ENCODE assay signal across 8 mouse cellular contexts in genomic region chr13:9093316-9094155, GRCm38 (mm10). TPM values are rescaled to one million over a fixed set of nuclear protein-coding genes. Genes with fewer than 3 reads are reported as not detected.
A peak's percentile ranks its signal among the peaks of the same experiment; 100 is the strongest.
DNase-seq lines count a peak whose midpoint lies in the region; ATAC-seq and TF ChIP-seq lines count a peak whose summit lies in the region.

Larp4b (plus strand) TSS chr13:9093881.

- peaks cover 16% of the 10 kb centered on the region for H3K36me3 ChIP-seq in E14TG2a.4 (ENCODE audit: insufficient read depth, low read length)
- no peaks in the 10 kb centered on the region for H3K36me3 ChIP-seq in forebrain, embryonic 13.5 days (ENCODE audit: poor library complexity, severe bottlenecking)
- no peaks in the 10 kb centered on the region for H3K36me3 ChIP-seq in liver, postnatal 0 days (replicated peaks; ENCODE audit: insufficient read depth, low read length)
- no peaks in the 10 kb centered on the region for H3K36me3 ChIP-seq in neural tube, embryonic 14.5 days (ENCODE audit: control insufficient read depth, insufficient read depth, low read length)

- intact Hi-C loops in heart, postnatal 10 days (cut with DNase I), result loop anchor here (1.0 to 5.0 kb wide), 3 partner anchors 97 to 226 kb away; partner anchors contain the start of genes Gtpbp4 and Idi1

- H3K27ac ChIP-seq in forebrain, embryonic 13.5 days, result peak within 1 kb of the TSS; percentile 87
- peak within 1 kb of the TSS; percentile 100 for H3K27ac ChIP-seq in liver, postnatal 0 days (ENCODE audit: low read depth)
- peak within 1 kb of the TSS; percentile 88 for H3K27ac ChIP-seq in neural tube, embryonic 14.5 days (ENCODE audit: low read depth, low read length)

- H3K4me3 ChIP-seq in E14TG2a.4 (replicated peaks; ENCODE audit: low read length), result peak within 1 kb of the TSS; percentile 99
- H3K4me3 ChIP-seq in forebrain, embryonic 13.5 days, result peak within 1 kb of the TSS; percentile 84
- peak within 1 kb of the TSS; percentile 99 for H3K4me3 ChIP-seq in liver, postnatal 0 days (ENCODE audit: low read depth, low read length)
- H3K4me3 ChIP-seq in neural tube, embryonic 14.5 days (ENCODE audit: low read depth, low read length), result peak within 1 kb of the TSS; percentile 91

- ATAC-seq in forebrain, embryonic 13.5 days, result peak; percentile 100
- peak; percentile 99 for ATAC-seq in liver, postnatal 0 days
- peak; percentile 100 for ATAC-seq in neural tube, embryonic 14.5 days (ENCODE audit: low read depth)

- no peak for TF ChIP-seq CTCF in E14TG2a.4 (conservative IDR thresholded peaks at IDR 0.05; ENCODE audit: low read length)
- no peak for TF ChIP-seq CTCF in liver, postnatal 0 days (IDR thresholded peaks at IDR 0.05; ENCODE audit: low read depth)

- peak within 1 kb of the TSS; percentile 96 for H3K9ac ChIP-seq in forebrain, embryonic 13.5 days
- H3K9ac ChIP-seq in liver, postnatal 0 days (replicated peaks), result peak within 1 kb of the TSS; percentile 99
- peak within 1 kb of the TSS; percentile 82 for H3K9ac ChIP-seq in neural tube, embryonic 14.5 days (replicated peaks; ENCODE audit: low read depth, low read length)

- no peaks in the 10 kb centered on the region for H3K9me3 ChIP-seq in E14TG2a.4 (ENCODE audit: low read length)
- no peaks in the 10 kb centered on the region for H3K9me3 ChIP-seq in forebrain, embryonic 13.5 days (replicated peaks)
- no peaks in the 10 kb centered on the region for H3K9me3 ChIP-seq in liver, postnatal 0 days (ENCODE audit: low read length)
- H3K9me3 ChIP-seq in neural tube, embryonic 14.5 days (ENCODE audit: control insufficient read depth, low read length), result no peaks in the 10 kb centered on the region

- DNase-seq in c-Kit-positive CD71-positive TER-119-positive erythroid progenitor cells, embryonic 14.5 days (ENCODE audit: low spot score), result peak; percentile 96
- DNase-seq in heart, postnatal 10 days, result peak; percentile 97 to 98
- peak; percentile 94 for DNase-seq in large intestine, adult 2 months (ENCODE audit: low read depth, low spot score)
- peak; percentile 97 for DNase-seq in liver, postnatal 0 days
- DNase-seq in testis, postnatal 10 days (ENCODE audit: low spot score), result peak; percentile 95

- H3K4me1 ChIP-seq in E14TG2a.4 (replicated peaks; ENCODE audit: low read depth, low read length), result peaks cover 43% of the 10 kb centered on the region
- H3K4me1 ChIP-seq in forebrain, embryonic 13.5 days, result peaks cover 25% of the 10 kb centered on the region
- peaks cover 26% of the 10 kb centered on the region for H3K4me1 ChIP-seq in liver, postnatal 0 days (ENCODE audit: insufficient read depth)
- peaks cover 8% of the 10 kb centered on the region for H3K4me1 ChIP-seq in neural tube, embryonic 14.5 days (ENCODE audit: control insufficient read depth, insufficient read depth, low read length)

- H3K4me2 ChIP-seq in forebrain, embryonic 13.5 days, result peak within 1 kb of the TSS; percentile 96
- H3K4me2 ChIP-seq in liver, postnatal 0 days (ENCODE audit: low read depth, low read length), result peak within 1 kb of the TSS; percentile 91
- peak within 1 kb of the TSS; percentile 97 for H3K4me2 ChIP-seq in neural tube, embryonic 14.5 days (ENCODE audit: low read depth, low read length)

- TF ChIP-seq EP300 in liver, postnatal 0 days (IDR thresholded peaks at IDR 0.05; ENCODE audit: low read depth), result no peak

- peaks cover 10% of the 10 kb centered on the region; the same call in 1 of the 2 replicates for H3K27me3 ChIP-seq in E14TG2a.4 (ENCODE audit: insufficient read depth, low read length)
- H3K27me3 ChIP-seq in forebrain, embryonic 13.5 days, result no peaks in the 10 kb centered on the region
- H3K27me3 ChIP-seq in liver, postnatal 0 days (ENCODE audit: insufficient read depth, low read length), result no peaks in the 10 kb centered on the region
- no peaks in the 10 kb centered on the region for H3K27me3 ChIP-seq in neural tube, embryonic 14.5 days (ENCODE audit: control insufficient read depth, insufficient read depth, low read length)

- under 1% methylated on average over 66 of the region's 92 CpGs for WGBS in forebrain, embryonic 13.5 days
- WGBS in large intestine, adult 2 months, result under 1% methylated on average over 92 of the region's 92 CpGs
- WGBS in liver, postnatal 0 days (ENCODE audit: insufficient replicate concordance), result under 1% methylated on average over 51 of the region's 92 CpGs
- under 1% methylated on average over 72 of the region's 92 CpGs for WGBS in neural tube, embryonic 14.5 days

RNA-seq across cellular contexts. Expression of gene Larp4b, which starts in this region (rescaled TPM):
- 33.6 and 39.0 TPM in 2 replicates for polyA plus RNA-seq in forebrain, embryonic 13.5 days (2015; fragmentation: Nextera tagmentation; extraction: Ambion mirVana)
- 10 to 100 TPM; 78.4 to 81.5 TPM for total RNA-seq in heart, postnatal 10 days (2021)
- 18.9 and 23.8 TPM in 2 replicates for polyA plus RNA-seq in large intestine, adult 2 months (2012; rRNA removed)
- 17.4 and 20.3 TPM in 2 replicates for polyA plus RNA-seq in liver, postnatal 0 days (2015; fragmentation: Nextera tagmentation; extraction: Ambion mirVana)
- 45.2 and 52.7 TPM in 2 replicates for polyA plus RNA-seq in neural tube, embryonic 14.5 days (2014; fragmentation: Nextera tagmentation; extraction: Ambion mirVana)

Comparison
In these comparisons a context has a peak if more than half of its experiments do, and no peak if none do; other contexts are left out.
1. Peak in every context shown above with its lines: DNase-seq, ATAC-seq, H3K4me3 ChIP-seq and H3K27ac ChIP-seq.